Mouse (Mus musculus) thymus, adult 2 months (tissue): ENCODE measurements around the gene Gdpd1.

ENCODE experiments used
- CTCF ChIP-seq: fragments of 200-500 bp; IDR thresholded peaks from 2 replicates; pipeline ENCODE4 v1.5.1; 2012; ENCODE audit warnings: mild to moderate bottlenecking, control low read depth, low read length, moderate library complexity, borderline replicate concordance; ENCODE audit not compliant: control insufficient read depth, poor library complexity, insufficient read depth; ENCODE audit errors: extremely low read depth
- POLR2A ChIP-seq: fragments of 200-500 bp; IDR thresholded peaks from 2 replicates; pipeline ENCODE4 v1.6.1; 2012; ENCODE audit warnings: mild to moderate bottlenecking, low read length, control low read depth, moderate library complexity; ENCODE audit not compliant: control insufficient read depth, poor library complexity, insufficient read depth; ENCODE audit errors: extremely low read depth

DNA sequence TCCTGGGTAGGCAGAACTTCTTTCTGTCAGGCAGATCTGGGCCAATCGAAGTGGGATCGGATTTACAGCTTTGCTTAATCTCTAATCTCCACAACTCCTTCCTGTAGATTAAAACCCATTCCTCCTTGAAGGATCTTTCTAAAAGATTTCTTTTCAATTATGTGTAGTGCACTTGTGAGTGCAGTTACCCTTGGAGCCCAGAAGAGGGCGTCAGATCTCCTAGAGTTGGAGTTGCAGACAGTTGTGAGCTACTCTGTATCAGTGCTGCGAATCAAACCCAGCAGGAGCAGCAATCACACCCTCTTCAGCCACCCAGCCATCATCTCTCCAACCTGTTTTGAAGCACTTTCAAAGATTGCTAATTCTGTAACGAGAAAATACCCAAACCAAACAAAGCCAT, 53.4 kb downstream of the Gdpd1 start:
- TF ChIP-seq POLR2A (no peak), CTCF (no peak)
